Mouse (Mus musculus): ENCODE data around the gene Scn2a.

- TF ChIP-seq CTCF (IDR thresholded peaks at IDR 0.05; ENCODE audit: insufficient read depth, low read length): no peak
- TF ChIP-seq POLR2A (IDR thresholded peaks at IDR 0.05; ENCODE audit: borderline replicate concordance, extremely low read depth, low read depth, low read length): no peak
These were observed 43.3 kb downstream of the Scn2a start for GRCm38 (mm10) chr2:65663892-65664291.
